Mouse (Mus musculus) adrenal gland, adult 8-10 months (tissue): ENCODE measurements around the gene Mea1. TPM values are rescaled to one million over a fixed set of nuclear protein-coding genes. Genes with fewer than 3 reads are reported as not detected.

Source experiments
- DNase-seq: peaks from one replicate; pipeline ENCODE4 v3.0.0; 2022
- total RNA-seq, 4 experiments: library from RNA; stranded (reverse); gene quantifications; 2 replicates each; pipeline ENCODE4 v1.2.4; 2022

Gene Mea1
- total RNA-seq, 4 experiments from 2014 or later, result 91.9 to 104 (median 95.0) TPM

GRCm38 (mm10) chr17:46669911-46670310 is 8.7 kb upstream of the Mea1 start:
- no peak for DNase-seq

GRCm38 (mm10) chr17:46673850-46674529 is 4.6 kb upstream of the Mea1 start, which contains the start of gene Rrp36:
TSS of gene Rrp36 (minus strand) at chr17:46674352.
- DNase-seq, result peak; percentile 88

DNA sequence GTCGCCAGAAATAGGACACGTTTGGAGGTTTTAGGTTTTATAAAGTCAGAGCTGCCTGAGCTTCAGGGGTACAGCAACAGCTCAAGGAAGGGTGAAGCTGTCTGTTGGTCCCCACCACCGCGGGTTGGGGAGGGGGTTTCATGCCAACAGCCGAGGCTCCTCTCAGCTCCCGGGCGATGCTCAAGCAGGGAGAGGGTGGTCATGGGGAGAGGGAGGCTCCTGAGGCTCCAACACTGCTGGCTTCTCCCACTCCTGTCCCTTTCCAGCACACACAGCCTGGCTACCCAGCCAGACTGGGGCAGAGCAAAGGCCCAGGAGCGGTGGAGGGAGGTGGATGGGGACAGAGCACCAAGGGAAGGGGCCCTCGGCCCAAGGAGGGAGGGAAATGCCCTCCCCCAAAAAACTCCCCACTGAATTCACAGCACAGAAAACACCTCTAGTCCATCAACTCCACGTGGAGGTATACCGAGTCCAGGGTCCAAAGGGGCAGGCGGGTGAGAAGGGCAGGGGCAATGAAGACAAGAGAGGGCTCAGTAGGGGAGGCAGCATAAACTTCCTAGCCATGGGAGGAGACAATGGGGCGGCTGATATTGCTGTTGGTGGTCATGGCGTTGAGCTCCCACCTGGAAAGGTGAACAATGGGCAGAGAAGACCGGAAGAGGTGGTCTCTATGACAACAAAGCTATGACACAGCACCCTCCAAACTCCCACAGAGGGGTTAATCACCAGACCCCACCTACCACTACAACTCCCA is 3.9 kb upstream of the Mea1 start:
- no peak for DNase-seq

GRCm38 (mm10) chr17:46678911-46679310 is 318 bp downstream of the Mea1 start:
- DNase-seq, result no peak

DNA sequence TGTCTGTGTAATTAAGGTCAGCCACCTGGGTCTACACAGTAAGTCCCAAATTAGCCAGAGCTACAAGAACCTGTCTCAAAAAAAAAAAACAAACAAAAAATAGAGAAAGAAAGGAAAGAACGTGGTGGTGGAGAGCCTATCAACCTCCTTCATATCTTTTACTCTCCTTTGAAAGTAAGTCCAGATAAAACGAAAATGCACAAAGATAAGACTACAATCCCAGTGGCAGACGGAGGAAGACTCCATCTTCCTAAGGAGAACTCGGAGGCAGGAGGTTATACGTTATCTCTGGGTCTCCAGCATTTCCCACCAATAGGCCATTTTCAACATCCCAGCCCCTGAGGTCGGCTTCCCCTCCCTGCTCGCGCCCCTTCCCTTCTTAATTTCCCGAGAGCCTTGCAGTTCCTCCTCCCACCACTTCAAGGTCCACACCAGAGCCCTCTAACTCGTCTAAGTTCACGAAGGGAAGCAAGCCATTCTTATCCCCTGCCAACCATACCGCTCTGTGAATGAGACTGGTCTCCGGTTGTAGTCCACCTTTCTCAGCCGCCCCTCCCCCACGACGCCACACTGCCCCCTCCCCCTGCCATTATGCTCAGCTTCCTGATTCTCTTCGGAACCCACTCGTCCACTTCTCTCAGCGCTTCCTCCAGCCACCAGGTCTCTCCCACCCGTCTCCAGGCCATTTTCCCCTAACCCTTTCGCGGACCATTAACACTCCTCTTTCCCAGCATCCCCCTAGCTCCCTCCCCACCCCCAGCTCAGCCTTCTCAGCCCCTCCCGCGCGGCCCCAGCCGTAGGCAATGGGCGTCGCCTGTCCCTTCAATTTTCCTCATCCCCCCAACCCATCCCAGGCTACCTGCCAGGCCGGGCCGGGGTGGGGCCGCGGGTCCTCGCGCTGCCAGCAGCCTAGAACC is 1.5 kb downstream of the Mea1 start:
- DNase-seq, result no peak

- DNase-seq, result peak; percentile 96
Observed at GRCm38 (mm10) chr17:46680760-46681373, 2.3 kb downstream of the Mea1 start, which contains the start of gene Klhdc3. TSS of gene Klhdc3 (minus strand) at chr17:46680914.

GRCm38 (mm10) chr17:46681466-46682118 is 3.0 kb downstream of the Mea1 start:
- DNase-seq, result no peak

DNA sequence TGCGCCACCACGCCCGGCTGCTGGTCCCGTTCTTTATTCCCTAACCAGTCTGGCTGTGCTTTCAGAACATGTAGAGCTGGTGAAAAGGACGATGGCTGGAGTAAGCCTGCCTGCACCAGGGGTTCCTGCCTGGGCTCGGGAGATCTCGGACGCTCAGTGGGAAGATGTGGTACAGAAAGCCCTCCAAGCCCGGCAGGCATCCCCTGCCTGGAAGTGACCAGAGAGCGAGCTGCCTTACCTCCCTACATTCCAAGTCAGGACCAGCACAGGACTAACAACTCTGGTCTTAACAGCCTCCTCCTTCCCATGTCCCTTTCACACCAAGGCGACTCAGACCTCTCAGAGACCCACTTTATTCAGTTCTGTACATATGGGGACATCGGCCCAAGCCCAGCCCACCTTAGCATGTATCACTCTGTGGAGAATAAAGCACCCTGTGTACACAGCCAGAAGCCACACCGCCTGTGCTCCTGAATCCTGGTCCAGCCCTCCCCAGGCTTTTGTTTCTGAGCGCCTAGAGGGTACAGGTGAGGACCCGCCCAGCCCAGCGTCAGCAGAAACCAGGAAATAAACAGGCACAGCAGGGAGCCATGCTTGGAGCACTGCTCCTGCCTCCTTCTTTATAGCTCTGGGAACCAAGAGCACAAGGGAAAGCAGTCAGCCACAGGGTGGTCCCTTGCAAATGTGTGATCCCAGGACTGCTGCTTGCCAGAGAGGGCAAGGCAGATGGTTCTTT is 4.2 kb downstream of the Mea1 start:
- DNase-seq, result no peak

DNA sequence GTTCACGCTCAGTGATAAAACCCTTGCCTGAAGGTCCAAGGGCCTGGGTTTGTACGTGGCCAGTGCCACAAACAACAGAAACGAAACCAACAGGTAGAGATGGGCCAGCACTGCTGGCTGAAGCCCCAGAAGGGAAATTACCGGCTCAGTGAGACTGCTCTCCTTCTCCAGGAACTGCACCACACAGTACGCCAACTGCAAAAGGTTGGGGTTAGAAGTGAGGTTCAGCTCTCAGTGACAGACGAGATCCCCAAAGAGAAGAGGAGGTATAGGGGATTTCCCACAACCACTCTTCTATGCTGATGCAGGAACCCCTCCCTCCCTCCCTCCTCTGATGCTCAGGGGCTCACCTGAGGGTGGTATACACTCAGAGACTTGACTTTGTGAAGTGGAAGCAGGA is 7.3 kb downstream of the Mea1 start:
- no peak for DNase-seq

DNA sequence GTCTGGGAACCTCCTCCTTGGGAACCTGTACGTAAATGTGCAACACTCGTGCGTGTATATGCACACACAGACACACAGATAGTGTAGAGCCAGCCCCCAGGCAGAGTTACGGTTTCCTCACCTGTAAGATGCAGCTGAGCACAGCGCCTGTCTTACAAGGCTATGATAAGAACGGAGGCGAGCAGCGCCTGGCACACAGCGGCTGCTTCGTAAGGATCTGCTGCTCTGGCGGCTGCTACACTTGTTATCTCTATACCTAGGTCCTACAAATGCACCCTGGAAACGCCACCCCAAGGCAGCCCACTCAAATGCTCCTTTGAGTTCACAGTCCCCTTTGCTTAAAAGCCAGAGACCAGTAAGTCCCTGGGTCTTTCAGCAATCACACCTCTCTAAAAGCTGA is 12.1 kb downstream of the Mea1 start:
- no peak for DNase-seq

DNA sequence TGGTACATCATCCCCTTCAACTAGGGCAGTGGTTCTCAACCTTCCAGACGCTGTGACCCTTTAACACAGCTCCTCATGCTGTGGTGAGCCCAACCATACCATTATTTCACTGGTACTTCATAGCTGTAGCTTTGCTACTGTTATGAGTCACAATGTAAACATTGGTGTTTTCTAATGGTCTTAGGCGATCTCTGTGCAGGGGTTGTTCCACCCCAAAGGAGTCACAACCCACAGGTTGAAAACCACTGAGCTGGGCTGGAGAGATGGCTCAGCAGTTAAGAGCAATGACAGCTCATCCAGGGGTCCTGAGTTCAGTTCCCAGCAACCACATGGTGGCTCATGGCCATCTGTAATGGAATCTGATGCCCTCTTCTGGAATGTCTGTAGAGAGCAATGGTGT is 12.8 kb downstream of the Mea1 start:
- no peak for DNase-seq

- DNase-seq, result no peak
Observed at GRCm38 (mm10) chr17:46694517-46695063, 16.0 kb downstream of the Mea1 start.

GRCm38 (mm10) chr17:46698515-46698914 is 19.9 kb downstream of the Mea1 start:
- DNase-seq, result no peak

DNA sequence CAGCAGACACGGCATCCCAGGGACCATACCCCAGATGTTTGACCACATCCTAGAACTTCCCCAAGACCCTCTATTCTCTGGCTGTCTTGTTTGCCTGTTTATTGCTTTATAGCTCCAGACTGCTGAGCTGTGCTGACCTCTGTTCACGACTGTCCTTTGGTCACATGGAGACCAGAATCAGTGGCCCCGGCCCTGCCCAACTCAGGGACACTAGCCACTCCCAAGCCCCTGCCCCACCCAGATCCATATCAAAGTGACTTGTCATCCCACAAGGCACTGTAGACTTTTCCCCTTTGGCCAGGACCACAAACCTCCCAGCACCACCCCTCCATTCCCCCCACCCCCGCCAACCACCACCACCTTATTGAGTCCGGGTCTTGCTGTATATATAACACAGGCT is 20.7 kb downstream of the Mea1 start:
- no peak for DNase-seq

DNA sequence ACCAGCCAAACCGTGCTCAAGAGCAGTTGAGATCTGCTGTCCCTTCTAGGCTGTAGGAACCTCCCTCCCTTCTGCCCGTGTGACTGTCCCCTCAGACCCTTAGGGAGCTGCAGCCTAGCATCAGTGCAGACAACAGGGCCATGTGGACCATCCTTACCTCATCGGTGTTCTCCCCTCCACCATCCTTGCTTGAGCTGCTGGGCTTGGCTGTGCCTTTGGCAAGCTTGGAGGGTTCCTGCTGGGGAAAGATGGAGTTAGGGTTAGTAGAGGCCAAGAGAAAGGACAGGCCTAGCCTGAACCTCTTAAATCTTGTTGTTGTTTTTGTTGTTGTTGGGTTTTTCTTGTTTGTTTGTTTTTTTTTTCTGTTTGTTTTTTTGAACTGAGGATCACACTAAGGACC is 21.3 kb downstream of the Mea1 start:
- no peak for DNase-seq

DNA sequence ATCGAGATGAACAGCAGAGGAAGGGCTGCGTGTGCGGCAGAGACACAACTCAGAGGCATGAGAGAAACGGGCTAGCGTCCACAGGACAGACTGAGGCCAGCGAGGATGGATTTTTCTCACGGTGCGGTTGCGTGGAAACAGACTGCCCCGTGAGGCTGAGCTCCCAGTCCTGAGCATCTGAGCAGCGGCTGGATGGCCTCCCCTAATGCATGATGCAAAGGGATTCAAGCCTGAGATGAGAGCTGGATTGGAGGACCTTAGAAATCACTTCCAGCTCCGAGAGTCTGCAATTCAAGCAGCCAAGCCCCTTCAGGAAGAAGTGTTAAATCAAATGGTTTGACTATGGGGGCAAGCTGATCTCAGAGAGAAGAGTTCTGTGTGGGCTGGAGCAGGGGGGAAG is 22.9 kb downstream of the Mea1 start:
- DNase-seq, result no peak

DNA sequence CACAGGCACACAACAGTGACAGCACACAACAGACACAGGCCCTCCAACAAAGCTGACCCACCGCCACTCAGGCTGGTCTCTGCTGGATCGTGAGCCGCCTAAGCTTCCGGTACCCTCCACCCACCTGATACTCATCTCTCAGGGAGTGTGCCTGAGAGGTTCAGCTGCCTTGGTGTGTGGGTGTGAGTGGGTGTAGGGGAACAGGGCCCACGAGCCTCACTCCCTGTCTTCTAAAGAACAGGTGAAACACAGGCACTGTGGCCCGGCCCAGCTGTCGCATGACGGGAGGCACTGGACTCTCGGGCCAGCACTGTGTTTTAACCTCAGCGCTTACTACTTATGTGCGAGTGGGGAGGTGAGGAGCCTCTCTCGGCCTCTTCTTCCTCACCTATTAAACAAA is 23.5 kb downstream of the Mea1 start:
- no peak for DNase-seq

DNA sequence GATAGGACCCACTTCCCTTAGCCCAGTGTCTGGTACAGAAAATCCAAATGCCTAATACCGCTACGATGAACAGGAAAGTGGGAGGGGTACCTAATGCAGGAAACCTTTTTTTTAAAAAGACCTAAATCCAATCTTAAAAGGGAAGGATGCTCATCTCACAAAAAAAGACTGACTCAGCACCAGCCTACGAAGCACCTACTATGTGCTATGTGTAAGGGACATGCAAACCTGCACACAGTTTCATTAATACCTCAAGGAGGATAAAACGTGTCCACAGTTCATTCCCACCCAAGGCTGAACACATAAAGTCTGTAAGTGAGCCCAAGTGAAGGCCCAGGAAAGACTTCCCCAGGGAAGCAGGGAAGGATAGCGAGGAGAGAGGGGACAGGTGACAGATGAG is 23.9 kb downstream of the Mea1 start:
- DNase-seq, result no peak

DNA sequence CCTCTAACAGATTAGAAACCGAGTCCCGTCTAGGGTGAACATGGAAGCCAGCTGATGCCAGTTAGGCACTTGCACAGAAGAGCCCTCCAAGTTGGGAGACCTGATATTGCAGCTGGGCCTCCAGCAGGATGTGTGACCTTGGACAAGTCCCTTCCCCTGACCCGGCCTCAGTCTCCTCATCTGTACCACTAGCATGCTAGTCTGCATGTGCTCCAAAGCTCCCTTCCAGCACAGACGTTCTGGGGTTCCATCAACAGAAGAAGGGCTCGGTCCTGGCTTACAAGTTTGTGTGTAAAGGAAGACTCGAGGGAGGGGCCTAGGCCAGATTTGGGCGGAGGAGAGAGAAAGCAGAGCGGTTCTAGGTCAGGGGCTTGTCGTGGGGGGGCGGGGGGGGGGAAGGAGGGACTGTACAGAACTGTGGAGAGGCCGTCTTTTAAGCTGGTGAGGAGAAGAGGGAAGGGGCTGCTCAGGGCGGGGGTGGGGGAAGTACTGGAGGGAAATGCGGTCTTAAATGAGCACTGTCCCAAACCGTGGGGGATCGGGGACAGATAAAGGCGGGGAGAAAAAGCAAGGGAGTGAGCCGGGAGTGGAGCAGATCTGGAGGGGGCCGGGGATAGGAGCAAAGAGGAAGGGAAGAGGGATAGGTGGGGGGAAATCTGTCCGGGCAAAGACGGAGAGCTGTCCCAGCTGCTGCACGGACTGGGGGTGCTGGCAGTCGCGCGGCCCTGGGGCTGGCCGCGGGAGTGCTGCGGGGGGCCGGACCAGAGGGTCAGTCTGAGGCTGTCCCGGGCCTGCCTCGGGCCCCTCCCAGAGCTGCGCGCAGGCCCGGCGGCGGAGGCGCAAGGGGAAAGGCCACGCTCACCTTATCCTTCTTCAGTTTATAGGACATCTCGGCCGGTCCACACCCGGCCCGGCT is 25.6 kb downstream of the Mea1 start:
- DNase-seq, result no peak
